Mouse (Mus musculus): ENCODE measurements at regions not wholly inside any gene's neighbourhood (a gene's known extent, or its start where the extent isn't known, plus 50 kb on each side); places are given as distances from the start of the nearest gene placed in this dataset.

DNA sequence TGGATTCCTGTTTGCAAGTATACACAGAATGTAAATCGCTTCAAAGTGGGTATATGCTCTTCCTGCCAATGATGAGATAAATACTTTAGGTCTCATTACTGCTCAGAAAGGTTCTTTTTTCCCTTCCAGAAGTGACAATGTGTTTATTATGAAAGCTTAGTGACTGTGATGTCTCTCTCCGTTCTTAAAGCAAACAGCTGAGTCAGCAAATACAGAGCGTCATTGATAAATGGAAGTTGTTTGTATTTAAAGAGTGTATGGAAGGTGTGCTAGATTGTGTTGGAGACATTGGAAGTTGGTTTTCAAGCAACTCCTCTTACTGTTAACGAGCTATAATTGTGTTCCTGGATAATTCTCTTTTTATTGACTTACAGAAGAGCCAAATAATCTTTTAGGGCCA, 408.0 kb downstream of the Prr30 start:
- DNase-seq (ENCODE audit: low spot score in 2 of 2): no peak

DNA sequence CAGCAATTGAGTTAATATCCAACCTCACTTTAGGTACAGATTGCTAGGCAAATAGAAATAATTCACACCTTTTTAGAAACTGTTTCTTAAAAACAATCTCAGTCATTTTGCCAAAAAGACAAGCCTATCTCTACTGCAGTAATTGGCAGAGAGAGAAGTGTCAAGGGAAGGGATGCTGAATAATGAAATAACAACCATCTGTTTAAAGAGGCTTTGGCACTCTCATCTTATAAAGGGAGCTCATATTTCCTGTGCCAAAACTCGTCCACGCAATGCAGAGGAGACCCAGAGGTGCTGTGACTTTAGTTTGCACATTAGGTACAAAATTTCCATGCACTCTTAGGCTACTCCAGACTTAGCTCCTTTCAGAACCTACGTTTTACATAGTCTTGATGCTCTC, 418.2 kb downstream of the Prr30 start:
- no peak for DNase-seq (ENCODE audit: low spot score in 2 of 2)

DNA sequence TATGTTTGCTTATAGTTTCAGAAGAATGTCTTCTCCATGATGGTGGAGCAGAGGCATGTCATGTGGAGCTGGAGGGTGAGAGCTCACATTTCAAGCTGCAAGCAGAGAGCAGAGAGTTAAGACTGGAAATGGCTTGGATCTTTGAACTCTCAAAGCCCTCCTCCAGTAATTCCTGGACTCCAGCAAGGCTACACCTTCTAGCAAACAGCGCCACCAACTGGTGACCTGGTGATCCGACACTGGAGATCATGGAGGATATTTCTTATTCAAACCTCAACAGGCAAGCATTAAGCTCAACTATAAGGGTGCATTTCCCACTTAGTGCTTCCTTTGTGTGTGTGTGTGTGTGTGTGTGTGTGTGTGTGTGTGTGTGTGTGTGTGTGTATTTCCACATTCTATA, 446.2 kb downstream of the Prr30 start:
- no peak for DNase-seq (ENCODE audit: low spot score in 2 of 2)

DNA sequence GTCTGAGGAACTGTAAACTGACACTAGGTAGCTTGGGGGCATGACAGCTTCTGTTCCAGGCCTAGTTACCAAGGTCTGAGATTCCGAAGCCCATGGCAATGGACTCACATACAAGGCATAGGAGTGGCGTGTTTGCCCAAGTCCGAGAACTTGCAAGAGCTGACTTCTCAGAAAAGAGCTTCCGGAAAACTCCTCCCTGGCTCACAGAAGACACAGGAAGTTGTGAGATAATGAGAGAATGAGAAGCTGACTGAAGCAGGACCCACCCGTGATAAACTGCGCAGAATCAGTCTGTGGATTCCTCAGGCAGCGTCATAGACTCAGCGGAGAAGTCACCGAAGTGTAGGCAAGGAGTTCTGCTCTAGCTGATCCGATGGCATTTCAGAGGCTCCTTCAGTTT, 447.4 kb downstream of the Prr30 start:
- DNase-seq (ENCODE audit: low spot score in 2 of 2): no peak

DNA sequence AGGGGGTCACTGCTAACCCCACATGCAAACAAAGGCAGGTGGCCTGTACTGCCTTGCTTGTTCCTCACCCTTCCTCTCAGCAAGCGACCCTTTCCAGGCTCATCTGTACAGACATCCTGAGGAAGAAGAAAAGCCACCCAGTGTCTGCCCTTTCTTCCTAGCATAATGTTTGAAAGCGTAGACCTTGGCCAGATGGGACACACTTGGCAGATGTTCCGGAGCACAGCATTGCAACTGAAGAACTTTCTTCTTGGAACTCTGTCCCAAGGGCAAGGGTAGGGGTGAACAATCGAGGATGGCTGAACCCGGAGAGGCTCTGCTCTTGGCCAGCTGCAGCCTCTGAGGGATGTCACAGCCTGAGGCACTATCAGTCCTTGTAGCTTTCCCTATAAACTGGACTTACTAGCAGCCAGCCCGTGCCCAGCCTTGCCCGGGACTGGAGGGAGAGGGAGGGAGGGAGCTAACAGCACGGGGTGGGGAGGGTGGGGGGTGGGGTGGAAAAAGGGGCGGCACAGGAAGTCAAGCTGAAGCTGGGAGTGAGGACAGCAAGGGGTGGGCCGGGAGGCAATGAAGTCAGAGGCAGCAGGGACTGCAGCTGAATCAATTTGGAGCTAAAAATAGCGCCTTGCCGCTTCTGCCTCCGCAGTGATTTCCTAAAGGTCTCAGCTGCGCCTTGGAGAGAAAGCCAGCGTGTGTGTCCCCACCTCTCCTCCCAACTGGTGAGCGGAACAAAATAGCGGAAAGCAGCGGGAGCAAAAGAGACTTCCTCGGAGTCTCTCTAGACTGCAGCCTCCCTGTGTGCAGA, 450.2 kb downstream of the Prr30 start:
- DNase-seq (ENCODE audit: low spot score in 2 of 2): peak; percentile 81 to 83

DNA sequence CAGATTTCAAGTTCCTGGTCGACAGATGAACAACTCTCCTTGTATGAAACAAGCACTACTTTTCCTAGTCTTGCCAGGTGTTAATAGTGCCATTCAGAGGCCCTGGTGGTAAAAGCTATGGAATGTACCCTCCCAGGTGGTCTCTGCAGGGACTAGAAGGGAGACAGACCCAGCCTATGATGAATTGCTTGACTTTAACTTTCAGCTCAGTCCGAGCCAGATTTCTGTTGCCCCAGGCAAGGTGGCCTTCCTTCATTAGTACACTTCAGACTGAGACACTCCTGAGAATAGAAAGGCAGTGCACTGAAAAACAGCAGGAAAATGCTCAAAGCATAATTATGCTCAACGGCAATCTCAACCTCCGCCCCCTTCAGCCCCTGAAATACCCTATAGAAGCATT, 450.8 kb upstream of the Klf12 start:
- DNase-seq (ENCODE audit: low spot score in 2 of 2): no peak

DNA sequence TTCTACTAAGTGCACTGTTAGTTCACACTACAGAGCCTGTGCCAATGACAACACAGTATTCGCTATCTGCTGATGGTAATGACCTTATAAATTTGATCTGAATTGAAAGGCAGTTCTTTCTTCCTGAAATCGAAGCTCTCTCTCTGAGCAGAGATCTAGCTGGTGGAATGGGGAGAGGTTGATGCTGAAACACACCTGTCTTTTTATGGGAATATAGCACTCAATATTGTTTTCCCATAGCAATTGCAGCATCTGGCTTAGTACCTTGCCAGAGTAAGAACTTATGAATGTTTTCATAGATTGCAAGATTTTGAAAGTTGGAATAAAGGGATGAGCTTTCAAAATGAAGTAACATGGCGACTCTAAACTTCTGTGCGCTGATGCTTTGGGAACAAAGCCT, 444.0 kb upstream of the Klf12 start:
- DNase-seq (ENCODE audit: low spot score in 2 of 2): no peak

DNA sequence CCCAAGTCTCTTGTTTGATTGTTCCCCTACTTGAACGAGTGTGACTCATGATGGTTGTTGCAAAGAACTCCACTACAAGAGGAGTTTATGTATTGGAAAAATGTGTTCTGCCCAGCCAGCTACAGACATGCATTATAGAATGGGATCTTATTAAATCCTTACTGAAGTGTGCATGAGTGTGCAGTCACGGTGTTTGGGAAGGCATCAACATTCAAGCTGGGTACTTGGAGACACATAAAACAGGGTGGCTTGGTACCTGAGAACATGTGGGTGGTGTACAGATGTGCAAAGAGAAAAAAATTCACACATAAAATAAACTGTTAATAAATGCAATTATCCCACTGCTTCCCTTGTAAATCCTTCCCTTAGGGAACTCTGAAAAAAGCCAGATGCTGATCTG, 443.2 kb upstream of the Klf12 start:
- DNase-seq (ENCODE audit: low spot score in 2 of 2): no peak

DNA sequence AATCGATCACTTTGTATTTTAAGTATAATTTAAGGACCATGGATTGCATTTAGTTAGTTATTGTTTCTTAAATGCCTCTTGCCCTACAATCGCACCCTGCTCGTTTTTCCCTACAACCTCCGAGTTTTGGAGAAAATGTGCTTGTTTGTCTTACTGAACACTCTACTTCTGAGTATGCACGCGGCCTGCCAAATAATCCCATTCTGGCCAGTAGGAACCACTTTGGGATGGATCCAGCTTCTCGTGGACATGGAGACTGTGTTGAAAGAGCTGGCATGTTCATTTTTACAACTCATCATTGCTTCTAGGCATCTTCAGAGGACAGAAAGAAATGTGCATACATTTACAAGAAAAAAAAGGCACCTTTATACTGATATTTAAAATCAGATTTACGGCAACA, 440.5 kb upstream of the Klf12 start:
- DNase-seq (ENCODE audit: low spot score in 2 of 2): peak; percentile 2 to 25

DNA sequence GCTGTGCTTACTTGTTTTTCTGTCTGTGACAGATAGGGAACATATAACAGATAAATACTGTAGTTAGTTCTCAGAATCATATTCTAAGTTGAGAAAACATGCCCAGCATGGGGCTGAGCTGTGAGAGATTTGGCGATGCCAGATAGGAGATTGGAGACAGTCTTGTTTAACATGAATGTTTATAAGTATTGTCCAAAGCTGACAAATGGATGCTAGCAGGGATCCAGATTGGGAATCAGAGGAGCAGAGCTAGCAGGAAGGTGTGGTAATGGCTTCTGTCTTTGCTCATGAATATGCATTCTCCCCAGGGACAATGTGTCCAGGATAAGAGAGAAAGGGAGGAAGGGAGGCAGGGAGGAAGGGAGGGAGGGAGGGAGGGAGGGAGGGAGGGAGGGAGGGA, 436.2 kb upstream of the Klf12 start:
- DNase-seq (ENCODE audit: low spot score in 2 of 2): no peak

DNA sequence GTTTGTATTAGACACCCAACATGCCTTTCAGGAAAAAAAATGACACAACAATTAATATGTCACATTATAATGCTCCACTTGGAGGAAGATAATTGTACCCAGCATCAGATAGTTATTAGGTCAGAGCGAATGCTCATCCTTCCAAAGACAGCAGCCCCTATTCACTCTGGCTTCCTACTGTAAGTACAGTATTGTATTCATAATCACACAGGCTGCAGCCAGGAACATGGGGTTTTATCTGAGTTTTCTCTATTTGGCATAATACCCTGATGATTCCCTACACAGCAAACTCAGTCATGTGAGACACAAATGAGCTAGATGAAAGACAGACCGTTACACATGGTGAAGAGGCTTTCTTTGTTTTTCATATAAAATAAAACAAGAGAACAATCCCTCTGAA, 430.5 kb upstream of the Klf12 start:
- no peak for DNase-seq (ENCODE audit: low spot score in 2 of 2)

DNA sequence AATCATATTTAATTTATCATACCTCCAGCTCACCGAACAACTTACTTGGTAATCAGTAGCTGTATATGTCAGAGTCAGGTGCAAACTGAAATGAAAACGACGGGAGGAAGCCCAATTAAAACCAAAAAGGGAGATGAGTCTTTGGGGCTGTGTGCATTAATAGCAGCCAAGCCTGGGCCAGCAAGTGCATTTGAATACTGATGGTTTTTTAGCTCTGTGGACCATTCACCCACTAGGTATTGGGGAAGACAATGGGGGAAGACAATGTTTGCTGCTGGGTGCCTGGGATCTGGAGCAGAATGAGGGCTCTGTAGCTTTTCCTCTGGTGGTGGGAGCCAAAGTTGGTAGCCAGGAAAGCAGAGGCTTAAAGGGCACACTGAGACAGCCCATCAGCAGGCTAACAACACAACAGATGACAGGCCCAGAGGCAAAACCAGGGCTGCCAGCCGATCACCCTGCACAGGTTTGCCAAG, 429.6 kb upstream of the Klf12 start:
- DNase-seq (ENCODE audit: low spot score in 2 of 2): no peak

DNA sequence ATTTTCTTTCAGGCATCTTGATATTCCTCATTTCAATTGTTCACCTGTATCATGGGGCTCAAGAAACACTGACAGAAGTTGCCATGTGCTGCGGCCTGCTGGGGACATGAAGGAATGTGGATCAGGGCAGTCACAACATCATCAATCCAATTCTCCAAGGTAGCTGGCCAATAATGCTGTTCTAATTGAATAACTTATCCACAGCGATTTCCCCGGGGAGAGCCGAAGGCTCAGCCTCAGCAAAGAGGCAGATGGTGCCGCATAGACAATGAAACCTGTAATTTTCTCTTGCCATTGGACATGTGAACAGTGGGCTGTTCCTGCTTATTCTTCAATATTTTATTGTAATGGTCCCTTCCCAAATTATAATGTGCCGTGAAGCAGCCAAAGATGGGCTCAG, 429.1 kb upstream of the Klf12 start:
- no peak for DNase-seq (ENCODE audit: low spot score in 2 of 2)

DNA sequence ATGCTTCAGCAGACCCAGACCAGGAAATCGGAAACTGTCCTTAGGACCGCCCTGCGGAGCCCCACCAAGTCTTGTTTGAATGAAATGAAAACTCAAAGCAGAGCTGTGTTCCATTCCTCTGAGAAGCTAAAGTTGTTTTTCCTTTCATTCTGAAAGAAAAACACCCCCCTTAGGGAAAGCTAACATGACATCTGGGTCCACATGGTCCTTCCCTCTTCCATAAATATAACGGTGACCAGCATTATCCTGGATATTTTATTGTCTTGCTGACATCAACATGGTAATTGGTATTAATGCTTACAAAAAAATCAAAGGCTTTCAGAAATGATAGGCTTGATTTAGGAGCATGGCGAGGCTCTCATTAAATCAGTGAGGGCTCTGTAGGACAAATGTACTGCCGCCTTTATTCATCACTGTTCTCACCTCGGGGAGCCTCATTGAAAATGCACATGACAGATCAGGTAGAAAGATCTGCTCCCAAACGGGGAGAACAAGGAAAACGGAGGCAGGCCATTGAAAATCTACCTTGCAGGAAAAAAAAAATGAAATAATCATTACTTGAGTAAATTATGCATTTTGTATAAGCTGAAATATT, 381.0 kb upstream of the Klf12 start:
- DNase-seq (ENCODE audit: low spot score in 2 of 2): no peak

DNA sequence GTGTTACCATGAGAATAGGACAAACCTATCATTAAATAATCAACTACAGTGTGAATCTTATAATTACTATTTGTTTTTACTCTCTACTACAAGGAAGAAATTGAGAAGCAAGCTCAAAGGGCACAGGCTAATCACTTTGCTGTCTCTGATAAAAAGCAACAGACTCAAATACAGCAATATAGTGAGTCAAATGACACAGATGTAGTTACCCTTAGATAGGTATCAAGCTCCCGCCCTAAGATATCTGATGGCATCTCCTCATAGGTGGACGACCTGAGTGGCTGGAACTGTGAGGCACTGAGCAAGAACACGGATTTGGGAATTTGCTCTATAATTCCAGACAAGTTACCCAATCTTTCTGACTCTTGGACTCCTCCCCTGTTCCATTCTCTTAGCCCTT, 379.7 kb upstream of the Klf12 start:
- DNase-seq (ENCODE audit: low spot score in 2 of 2): no peak

DNA sequence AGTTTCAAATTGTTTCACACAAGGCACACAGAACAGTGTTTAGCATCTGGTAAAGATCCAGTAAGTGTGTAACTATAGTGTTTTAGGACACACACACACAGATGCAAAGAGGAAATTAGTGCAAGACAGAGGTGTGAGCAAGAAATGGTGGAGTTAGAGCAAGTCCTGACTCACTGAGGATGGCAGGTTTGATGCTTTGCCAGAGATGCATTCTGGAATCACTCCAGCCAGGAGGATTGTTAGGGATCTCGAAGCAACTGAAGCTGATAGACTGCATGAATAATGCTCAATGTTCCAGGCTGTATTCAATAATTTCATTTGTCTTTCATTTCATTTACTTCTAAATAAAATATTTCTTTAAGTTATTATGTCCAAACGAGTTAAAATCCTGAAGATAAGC, 357.6 kb upstream of the Klf12 start:
- DNase-seq (ENCODE audit: low spot score in 2 of 2): no peak

DNA sequence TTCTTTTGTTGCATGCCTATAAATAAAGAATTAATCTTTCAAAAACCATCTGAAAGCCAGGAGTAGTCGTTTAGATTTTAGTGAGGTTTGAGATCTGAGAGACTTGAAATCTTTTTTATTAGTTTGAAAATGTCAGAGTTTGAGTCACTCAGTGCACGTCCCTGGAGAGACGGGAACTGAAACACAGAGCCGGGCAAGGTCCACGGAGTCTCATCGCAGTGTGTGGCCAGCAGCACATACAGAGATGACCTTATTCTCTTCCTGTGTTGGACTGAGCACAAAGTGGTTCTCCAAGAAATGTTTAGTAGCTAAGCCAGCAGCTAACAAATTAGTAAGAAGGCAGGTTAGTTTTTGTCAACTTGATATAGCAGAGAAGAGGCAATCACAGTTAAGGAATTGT, 350.0 kb upstream of the Klf12 start:
- no peak for DNase-seq (ENCODE audit: low spot score in 2 of 2)

DNA sequence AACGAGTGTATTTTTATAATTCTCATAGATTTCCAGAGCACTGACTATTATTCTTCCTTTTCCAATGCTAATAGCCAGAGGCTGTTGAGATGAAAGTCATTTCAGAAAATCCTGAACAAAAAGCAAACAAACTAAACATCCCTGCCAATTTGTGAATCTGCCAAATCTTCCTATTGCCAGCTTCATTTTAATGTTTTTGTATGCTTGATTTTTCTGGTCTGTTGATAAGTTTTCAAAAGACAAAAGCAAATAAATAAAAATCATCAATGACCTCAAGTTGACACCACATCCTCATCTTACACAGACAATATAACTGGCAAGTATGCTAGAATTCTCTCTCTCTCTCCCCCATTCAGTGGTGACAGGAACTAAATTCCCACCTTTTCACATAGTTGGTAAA, 347.2 kb upstream of the Klf12 start:
- DNase-seq (ENCODE audit: low spot score in 2 of 2): no peak

DNA sequence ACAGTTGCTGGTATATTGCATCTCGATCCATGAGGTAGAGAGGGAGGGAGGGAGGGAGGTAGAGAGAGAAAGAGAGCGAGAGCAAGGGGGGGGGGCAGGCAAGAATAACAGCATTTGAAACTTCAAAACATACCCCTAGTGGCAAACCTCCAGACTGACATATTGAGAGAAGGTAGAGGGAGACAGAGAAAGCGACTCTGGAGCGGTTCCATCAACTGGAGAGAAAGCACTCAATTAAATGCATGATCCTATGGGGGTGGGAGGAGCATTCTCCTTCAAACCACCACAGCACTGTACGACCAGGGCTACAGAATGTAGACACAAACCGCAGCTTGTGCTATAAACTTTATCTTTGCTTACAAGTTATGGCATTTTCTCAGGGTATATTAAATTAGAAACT, 345.7 kb upstream of the Klf12 start:
- no peak for DNase-seq (ENCODE audit: low spot score in 2 of 2)

DNA sequence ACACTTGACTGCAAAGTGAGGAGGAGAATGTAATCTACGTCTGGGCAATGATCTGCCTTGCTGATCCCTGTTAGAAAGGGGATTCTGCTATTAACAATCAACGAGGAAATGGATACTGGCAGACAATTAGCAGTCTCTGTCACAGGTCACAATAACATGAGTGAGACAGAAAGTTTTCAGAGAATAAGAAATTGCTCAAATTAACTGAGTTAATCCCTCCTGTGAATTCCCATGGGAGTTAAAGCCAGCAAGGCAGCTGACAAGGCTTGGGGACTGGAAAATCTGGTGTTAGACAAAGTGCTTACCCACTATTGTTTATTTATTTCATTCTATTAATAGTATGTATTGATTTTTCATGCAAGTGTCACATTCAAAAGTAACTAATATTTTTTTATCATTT, 343.0 kb upstream of the Klf12 start:
- no peak for DNase-seq (ENCODE audit: low spot score in 2 of 2)

DNA sequence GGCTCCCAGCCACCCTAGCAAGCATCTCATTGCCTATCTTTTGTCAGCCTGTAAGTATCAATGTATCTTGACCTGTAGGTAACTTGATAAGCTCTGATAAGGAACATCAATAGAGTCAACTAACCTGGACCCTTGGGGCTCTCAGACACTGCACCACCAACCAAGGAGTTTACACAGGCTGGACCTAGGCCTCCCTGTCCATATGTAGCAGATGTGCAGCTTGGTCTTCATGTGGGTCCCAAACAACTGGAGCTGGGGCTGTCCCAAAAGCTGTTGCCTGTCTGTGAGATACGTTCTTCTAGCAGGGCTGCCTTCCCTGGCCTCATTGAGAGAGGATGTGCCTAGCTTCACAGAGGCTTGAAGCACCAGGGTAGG, 335.2 kb upstream of the Klf12 start:
- no peak for DNase-seq (ENCODE audit: low spot score in 2 of 2)

DNA sequence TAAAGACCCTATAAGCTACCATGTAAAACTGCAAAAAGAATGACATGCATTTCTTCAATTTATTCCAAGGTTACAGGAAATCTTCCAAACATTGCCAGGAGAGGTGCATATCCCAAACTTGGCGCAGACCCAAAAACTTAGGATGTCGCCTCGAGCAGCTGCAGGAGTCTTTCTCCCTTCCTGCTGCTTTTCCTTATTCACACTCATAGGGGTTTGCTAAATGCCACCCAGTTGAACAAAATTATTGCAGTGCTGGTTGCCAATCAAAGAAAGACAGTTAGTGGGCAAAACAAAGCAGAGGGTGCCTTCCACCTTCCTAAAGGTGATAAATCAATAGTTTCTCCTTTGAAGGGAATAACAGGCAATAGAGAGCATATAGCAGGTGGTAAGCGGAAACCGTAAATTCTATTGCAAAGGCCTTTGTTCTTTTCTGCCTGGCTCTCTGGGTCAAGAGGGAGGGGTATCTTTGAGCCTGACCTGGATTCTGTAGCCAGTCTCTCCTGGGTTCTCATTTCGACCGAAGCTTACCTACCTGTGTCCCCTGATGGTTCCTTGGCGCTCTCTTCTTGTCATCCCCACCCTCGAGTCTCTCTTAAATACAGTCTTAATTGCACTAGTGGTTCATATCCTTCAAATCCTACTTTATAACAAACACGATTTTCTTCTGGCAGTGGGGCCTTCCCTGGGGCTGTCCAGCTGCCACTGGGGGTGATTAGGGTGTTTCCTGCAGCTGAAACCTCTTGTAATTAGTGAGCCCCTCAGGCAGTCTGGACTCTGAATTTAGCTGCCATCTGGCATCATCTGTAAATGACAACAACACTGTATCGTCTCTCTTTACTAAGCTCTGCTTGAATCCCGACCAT, 334.5 kb upstream of the Klf12 start:
- no peak for DNase-seq (ENCODE audit: low spot score in 2 of 2)
